Mouse (Mus musculus): ENCODE measurements around the gene Mettl6. TPM values are rescaled to one million over a fixed set of nuclear protein-coding genes. Genes with fewer than 3 reads are reported as not detected.

Gene Mettl6
- total RNA-seq (2022): 10 to 100 TPM; 30.8 to 37.8 (median 34.0) TPM

DNA sequence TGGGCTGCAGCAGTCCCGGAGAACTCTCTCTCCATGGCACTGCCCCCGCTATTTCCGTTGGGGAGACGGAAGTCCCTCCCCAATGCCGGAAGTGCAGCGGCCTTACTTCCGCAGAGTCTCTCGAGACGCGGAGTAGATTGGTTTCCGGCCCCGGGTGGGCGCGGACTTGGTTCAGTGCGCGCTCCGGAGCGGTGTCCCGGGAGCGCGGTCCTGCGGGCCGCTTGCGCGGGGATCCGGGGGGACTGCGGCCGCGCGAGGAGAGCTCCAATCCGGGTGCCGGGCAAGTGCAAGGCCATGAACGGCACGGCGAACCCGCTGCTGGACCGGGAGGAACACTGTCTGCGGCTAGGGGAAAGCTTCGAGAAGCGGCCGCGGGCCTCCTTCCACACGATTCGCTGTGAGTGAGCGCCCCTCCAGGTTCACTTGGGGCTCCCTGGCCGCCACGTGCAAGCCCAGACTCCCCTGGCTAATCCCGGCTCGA lies at the start of gene Mettl6:
Mettl6 (minus strand) TSS at position 66 of the 481 bp plus-strand sequence.
- DNase-seq (ENCODE audit: low spot score in 2 of 2): peak; percentile 76 to 82

DNA sequence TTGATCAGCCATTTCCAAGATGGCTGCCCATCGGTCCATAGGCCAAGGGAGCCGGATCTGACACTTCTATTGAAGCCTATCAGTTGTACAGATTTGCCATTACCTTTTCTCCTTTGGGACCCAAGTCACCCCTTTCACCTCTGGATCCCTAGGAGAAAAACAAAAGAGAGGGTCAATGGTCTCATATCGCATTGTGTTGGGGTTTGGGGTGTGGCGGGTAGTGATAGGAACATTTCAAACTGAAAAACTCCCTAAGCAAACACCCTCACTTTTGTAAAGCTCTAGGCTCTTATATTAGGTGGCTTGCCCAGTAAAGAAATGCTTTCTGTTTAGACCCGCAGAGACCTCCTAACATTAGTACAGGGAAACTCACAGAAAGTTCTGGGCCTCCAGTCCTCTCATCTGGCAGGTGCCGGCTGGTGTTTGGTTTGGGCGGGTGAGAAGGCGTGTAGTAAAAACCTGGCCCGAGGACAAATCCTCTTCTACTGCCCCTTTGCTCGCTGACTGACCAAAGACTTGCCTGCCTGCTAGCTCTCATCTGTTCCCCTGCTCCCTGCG lies 49.1 kb upstream of the Mettl6 start:
- no peak for DNase-seq (ENCODE audit: low spot score in 2 of 2)

DNA sequence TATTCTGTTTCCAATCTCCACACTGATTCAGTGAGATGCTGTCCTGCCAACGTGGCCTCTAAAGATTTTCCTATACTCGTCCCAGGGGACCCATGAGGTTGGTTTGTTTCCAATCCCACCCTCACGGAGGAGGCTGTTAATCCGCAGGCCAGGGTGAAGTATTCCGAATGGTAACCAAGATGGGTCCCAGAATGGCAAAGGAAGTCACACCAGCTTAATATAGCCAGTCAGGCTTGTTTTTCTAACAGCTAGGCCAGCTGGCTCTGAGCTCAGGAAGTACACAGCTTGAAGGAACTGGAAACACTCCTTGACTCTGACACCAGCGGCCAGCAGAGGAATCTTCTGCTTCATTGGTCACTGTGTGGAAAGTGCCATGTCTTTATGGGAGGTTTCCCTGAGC lies 42.5 kb upstream of the Mettl6 start:
- DNase-seq (ENCODE audit: low spot score in 2 of 2): no peak

DNA sequence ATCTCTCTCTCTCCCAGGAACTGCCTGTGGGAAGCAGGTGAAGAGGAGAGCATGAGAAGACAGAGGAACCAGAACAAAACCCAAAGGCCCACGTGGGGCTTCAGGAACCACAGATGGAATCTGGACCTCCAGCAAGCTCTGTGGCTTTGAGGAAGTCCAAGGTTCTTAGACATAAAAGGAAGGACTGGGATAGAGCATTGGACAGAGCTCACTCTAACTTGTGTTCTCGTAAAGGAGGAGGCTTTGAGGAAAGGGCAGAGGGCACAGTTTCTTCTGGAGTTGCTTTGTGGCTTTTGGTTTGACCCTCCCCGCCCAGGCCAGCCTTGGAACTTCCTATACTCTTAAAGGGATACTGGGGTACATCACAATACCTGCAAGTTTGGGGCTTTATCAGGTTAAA lies 37.8 kb upstream of the Mettl6 start:
- DNase-seq (ENCODE audit: low spot score in 2 of 2): no peak

DNA sequence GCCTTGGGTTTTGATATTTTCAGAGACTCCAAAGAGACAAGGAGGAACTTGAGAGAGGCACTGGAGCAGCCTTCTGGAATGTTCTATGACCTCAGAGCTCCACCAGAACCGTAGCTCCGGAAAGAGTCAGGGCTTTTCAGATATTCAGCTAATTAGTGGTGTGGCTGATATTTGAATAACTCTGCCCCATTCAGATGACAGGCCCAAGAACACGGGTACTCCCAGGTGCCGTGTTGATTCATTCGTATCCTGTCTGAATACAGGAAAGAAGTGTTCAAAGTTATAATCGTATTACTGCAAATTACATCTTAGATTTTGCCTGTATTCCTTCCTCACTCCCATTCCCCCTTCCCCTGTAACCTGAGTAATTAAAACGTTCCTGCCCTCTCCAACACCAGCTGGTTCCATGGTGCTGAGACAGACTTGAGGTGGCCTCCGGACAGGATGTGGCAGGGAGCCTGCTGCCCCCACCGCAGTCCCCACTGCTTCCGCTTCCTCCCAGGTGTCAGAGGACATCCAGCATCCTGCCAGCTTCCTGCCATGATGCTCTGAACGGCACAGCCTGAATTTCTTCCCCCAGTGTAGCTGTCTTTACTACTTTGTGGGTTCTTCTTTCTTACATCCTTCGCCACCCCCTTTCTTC lies 36.8 kb upstream of the Mettl6 start:
- no peak for DNase-seq (ENCODE audit: low spot score in 2 of 2)

DNA sequence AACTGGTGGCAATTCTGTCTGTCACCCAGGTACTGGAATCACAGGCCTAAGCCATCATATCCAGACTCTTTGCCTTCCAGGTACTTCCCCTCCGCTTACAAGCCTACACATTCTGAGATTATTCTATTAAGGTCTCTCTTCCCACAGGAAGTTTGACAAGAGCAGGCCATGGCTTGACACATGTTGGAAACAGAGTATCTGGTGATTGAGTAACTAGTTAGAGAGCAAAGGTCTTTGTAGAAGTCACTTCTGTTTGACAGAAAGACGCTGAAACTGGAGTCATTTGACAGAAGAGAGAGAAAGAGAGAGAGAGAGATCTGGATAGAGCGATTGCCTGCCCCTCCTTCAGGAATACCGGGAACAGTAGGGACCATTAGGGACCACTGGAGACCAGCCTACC lies 36.0 kb upstream of the Mettl6 start:
- DNase-seq (ENCODE audit: low spot score in 2 of 2): no peak

DNA sequence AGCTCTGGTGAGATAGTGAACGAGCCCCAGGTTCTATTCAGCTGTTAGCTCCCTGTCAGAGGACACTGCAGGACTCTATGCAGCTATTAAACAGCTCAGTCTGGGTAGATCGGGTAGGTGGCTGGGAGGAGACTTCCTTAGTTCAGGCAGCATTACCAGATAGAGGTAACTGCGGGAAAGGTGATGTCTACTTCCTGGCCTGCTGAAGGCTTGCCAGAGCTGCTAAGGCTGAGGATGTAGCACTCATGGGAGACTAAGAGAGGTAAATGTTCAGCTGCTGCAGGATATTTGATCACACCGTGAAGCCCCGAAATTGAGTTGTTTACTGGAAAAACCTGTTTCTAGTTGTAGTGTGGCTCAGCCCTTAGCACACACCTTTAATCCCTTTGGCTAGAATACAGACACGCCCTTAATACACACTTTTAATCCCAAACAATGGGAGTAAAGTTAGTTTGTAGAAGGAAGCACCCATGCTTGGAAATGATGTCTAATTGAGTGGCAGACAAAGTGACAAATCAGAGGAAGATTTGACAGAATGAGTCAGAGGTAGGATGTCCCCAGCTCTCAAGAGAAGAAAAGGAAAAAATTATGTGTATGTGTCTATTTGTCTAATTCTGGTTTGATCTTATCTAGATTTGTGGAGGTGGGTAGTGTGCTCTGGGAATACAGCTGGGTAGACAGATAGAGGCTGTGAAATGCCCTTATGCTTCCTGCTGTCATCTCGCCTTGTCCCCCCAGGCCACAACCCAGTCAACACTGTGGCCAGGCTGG lies 30.4 kb upstream of the Mettl6 start:
- DNase-seq (ENCODE audit: low spot score in 2 of 2): no peak

DNA sequence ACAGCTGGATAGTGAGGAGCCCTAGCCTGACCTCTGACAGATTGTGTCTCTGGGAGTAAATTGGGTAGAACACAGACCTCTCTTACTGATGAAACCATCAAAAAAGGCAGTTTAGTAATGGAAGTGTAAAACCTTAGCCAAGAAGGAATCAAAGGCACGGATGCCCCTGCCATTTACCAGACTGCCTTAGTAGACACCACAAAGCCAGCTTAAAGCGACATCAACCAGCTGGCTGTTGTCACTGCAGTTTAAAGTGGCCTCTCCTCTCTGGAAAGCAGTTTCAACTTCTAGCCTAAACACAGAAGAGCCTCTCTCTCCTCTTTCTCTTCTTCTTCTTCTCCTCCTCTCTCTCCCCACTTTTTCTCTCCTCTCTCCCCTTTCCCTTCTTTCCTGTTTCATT lies 26.5 kb upstream of the Mettl6 start:
- no peak for DNase-seq (ENCODE audit: low spot score in 2 of 2)

DNA sequence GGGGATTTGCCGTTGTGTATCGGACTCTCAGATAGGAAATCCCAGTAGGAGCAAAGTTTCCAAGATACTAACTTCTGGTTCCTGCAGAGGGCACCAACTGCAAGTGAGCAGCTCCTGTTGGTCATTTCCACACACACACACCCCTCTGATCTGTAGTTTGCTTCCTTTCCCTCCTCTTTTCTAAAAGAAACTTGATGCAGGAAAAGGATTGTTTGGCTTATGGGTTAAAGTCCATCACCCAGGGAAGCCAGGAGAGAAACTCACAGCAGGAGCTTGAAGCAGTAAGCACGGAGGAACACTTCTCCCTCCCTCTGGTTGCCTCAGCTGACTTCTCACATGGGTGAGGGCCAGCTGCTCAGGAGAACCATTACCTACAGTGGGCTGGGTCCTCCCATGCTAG lies 24.3 kb upstream of the Mettl6 start:
- DNase-seq (ENCODE audit: low spot score in 2 of 2): no peak

DNA sequence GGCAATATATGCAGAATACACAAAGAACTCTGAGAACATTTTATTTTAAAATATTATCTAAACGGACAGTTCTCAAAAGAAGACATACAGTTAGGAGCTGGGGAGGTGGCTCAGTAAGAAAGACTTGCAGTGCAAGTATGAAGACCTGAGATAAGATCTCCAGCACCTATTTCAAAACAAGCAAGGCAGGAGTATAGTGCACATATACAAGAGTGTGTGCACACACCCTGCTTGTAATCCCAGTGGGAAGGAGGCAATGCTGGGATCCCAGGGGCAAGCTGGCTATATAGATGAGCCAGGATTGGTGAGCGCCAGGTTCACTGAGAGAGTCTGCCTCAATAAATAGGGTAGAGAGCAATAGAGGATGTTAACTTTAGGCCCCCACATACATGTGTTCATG lies 21.1 kb upstream of the Mettl6 start:
- no peak for DNase-seq (ENCODE audit: low spot score in 2 of 2)

DNA sequence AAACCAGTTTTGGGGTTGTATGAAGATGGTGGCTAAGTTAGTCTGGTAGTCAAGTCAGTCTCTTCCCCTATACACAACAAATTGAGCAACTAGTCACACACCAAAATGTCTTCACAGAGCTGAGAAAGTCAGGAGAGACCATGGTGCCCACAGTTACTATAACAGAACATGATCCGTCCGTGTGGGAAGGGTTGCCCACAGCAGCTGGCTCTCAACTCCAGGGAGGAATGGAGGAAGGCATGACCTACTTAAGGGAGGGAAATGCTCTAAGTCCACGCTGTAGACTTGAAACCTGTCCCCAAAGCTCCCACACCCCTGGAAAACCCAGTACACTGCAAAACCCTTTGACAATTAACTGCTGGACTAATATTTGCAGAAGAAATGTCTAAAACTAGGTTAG lies 15.5 kb upstream of the Mettl6 start:
- no peak for DNase-seq (ENCODE audit: low spot score in 2 of 2)

DNA sequence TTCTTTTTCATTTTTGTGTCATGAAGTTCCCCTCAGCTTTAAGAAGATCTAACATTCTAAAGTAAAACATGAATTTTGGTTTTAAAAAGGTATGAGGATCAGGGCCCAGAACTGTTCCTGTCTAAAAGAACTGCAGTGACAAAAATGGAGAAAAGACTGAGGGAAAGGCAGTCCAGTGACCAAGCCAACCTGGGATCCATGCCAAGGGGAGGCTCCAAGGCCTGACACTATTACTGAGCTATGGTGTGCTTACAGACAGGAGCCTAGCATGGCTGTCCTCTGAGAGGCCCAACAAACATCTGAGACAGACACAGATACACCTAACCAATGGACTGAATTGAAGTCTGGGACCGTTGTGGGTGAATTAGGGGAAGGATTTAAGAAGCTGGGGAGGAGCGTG lies 15.1 kb upstream of the Mettl6 start:
- DNase-seq (ENCODE audit: low spot score in 2 of 2): no peak

DNA sequence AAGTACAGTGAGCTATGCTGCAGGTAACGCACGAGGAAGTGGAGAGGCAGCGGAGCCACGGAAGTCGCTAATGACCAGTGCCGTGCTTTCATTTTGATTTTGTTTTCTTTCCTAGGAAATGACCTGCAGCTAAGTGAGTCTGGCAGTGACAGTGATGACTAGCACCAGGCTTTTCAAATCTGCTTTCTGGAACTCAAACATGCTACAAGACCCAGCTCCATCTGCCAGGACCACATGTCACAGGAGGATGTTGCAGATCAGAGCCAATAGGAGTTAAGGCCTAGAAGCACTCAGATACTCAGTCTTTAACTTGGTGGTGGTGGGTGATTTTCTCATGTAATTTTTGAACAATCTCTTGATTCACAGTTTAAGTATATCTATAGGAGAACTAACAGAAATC lies 11.6 kb upstream of the Mettl6 start:
- no peak for DNase-seq (ENCODE audit: low spot score in 2 of 2)

DNA sequence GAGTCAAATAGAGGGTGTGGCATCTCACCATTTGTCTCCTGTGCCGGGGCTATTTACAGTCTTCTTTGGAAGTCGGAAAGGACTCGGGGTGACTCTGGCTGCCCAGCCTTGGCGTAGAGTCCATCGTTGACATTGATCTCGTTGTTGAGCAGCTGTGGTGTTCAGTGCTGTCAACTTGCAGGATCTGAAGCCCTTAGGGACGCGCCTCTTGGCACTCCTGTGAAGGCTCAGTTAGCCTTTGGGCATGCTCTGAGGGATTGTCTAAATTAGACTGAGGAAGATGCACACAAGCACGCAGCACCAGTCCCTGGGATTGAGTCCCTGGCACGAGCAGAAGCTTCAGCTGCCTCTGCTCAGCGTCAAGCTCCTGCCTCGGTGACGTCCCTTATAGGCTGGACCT lies 8.6 kb upstream of the Mettl6 start:
- DNase-seq (ENCODE audit: low spot score in 2 of 2): no peak

DNA sequence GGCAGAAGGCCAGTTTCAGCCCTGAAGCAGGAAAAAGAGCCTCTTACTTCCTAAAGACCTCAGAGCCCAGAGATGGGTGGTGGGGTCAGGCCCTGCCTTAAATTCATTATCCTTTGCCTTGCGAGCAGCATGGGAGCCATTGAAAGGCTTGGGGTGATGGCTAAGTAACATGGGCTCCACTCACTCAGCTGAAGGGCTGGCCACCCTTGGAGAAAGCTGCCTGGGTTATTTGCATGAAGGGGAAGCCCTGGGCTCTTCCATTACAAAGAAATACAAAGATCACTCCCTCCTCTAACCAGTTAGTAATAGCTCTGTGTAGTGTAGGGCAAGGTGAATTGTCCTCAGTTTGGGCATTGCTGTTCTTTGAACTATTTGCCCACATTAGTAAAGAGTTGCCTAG lies 4.7 kb upstream of the Mettl6 start:
- DNase-seq (ENCODE audit: low spot score in 2 of 2): no peak

DNA sequence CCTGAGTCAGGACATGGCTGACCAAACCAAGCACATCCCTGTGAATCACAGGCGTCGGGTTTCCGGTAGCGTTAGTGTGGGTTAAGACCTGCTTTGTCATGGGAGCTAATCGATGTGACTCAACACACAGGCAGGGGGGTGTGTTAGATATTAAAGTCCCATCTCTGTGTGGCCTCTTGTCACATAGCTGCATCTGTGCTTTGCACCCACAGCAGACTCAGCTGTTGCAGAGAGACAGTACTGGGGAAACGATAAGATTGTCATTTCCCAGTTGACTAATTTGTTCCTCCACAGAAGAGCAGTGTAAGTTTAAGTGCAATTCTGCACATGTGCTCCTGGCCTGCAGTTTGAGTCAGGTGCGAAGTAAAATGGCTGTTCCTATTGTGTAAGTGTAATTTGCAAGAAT lies 1.4 kb upstream of the Mettl6 start:
- no peak for DNase-seq (ENCODE audit: low spot score in 2 of 2)

DNA sequence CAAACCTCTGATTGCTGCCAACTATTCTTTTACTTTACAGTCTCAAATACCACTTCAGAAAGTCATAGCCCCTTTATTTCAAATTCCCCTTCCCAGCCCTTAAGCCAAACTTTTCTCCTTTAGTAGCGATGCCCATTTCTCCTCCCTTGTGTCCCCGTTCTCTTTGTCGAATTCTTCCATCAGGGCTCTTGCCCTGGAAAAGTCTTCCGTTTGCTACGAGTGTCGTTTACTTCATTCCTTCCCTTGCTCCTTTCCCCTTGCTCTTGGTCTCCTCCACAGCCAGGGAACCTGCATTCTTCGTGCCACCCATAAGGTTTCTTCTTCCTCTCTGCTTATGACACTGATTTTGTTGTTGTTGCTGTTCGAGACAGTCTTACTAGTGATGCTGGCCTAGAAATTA lies 698 bp upstream of the Mettl6 start:
- no peak for DNase-seq (ENCODE audit: low spot score in 2 of 2)

DNA sequence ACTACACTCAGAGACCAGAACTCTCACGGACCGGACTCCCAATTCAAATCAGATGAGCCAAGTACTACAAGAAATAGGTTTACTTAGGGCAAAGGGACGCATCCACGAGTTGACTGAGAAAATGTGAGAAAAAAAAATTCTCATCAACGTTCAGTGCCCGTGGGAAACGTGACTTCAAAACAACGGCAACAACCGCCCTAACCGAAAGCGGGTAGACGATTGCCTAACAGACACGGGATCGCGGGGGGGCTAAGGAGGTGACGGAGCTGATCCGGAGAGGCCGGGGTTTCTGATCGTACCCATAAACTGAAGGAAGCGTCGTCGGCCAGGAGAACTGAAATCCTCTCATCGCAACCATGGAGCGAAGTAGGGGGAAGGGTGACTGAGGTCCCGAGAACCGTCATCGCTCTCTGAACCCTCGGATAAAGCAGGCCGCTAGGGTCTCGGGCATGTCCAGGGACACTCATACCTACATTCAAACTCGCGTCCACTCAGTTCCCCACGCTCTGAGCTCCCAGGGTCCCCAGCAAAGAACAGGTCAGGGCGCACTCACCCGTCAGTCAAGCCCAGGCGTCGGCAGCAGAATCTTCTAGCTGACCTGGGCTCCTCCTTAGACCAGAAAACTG lies 378 bp downstream of the Mettl6 start, which contains the start of gene Eaf1:
Eaf1 (plus strand) TSS at position 51 of the 626 bp plus-strand sequence.
- DNase-seq (ENCODE audit: low spot score in 2 of 2): no peak

DNA sequence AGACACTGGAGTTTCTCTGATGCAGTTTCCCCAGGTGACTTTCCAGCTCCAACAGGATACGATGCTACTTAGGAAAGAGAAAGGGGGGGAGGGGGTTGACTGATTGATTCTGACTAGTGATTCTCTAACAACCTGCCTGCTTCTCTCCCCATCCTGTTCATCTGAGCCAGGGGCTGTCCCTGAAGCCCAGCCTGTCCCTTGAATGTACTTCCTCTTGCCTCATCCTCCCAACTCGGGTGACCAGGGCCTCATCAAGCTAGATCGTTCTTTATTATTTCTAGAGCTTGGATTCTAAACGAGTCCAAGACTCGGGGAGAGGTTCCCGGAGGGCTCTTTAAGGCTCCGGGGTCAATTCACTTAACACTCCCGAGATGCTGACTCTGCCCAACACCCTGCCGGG lies 939 bp downstream of the Mettl6 start:
- no peak for DNase-seq (ENCODE audit: low spot score in 2 of 2)

DNA sequence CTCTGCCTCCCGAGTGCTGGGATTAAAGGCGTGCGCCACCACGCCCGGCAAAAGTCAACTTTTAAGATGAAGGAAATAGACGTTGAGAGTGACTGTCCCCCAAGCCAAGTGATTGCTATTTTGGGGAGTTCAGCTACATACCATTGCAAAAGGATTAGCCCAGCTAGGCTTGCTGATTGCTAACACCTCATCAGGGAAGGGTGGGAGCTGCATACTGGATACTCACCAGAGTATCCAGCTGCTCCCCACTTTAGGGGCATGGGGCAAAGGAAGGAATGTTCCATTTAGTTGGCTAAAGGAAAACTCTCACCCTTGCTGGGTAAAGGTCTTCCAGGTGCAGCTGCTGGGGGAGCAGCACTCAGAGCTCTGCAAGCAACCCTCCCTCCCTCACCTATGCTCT lies 6.8 kb downstream of the Mettl6 start:
- no peak for DNase-seq (ENCODE audit: low spot score in 2 of 2)

DNA sequence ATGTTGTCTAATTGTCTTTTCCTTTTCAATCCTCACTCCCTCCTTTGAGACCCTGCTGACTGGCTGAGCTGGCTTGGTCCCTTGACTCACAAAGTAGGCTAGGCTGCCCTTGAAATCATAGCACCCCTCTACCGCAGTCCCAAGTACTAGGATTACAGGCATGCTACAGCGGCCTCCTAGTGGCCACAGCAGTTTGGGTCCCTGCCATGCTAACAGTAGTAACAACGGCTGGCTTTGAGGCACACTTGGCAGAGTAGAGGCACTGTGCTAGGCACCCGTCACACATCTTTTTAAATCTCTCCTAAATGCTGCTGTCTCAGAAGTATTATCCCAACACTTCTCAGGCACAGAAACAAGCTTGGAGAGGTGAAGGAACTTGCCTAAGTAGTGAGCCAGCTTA lies 8.4 kb downstream of the Mettl6 start:
- DNase-seq (ENCODE audit: low spot score in 2 of 2): no peak

DNA sequence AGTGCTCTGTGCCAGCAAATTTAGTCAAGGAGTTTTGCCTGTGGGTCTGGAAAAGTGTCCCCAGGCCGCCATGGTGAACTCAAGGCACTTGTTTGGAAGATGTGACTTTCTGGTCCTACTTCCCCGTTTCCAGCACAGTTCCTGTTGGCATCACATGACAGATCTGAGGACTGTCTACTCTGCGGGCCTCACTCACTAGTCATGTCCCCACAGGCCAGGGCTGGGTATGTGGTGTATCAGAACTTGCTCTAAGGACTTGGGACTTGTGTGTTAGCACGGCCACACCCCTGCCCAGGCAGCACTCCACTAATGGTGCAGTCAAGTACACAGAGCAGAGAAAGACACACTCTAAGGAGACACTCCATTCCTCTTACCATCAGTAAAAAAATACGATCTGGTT lies 12.4 kb downstream of the Mettl6 start:
- DNase-seq (ENCODE audit: low spot score in 2 of 2): no peak
